Mouse (Mus musculus): Measurements from ENCODE around the gene Ly6g5c.

- TF ChIP-seq CTCF (IDR thresholded peaks at IDR 0.05; ENCODE audit: low read depth) (no peak), EP300 (IDR thresholded peaks at IDR 0.05; ENCODE audit: low read depth) (no peak)
Observed at GRCm38 (mm10) chr17:35157661-35158175, 49.6 kb downstream of the Ly6g5c start.

Data from heart, postnatal 0 days (tissue).